Mouse (Mus musculus): ENCODE measurements around the gene Gm9573.
A peak's percentile ranks its signal among the peaks of the same experiment; 100 is the strongest.

Gene Gm9573

DNA sequence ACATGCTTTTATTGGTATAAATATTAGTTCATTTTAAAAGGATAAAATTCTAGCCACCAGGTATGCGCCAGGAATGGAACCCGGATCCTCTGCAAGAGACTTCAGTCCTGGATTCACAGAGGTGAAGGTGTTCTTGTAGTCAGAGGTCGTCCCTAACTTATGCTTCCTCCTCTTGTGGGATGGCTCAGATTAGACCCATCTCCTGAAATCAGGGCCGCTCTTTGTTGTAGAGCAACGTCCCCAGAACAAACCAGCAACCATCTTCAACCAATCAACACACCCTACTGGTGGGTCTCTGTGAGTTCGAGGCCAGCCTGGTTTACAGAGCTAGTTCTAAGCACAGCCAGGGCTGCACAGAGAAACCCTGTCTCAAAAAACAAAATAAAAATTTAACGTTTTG is 32.0 kb downstream of the Gm9573 start:
- no peak for DNase-seq (ENCODE audit: extremely low spot score, low spot score)

DNA sequence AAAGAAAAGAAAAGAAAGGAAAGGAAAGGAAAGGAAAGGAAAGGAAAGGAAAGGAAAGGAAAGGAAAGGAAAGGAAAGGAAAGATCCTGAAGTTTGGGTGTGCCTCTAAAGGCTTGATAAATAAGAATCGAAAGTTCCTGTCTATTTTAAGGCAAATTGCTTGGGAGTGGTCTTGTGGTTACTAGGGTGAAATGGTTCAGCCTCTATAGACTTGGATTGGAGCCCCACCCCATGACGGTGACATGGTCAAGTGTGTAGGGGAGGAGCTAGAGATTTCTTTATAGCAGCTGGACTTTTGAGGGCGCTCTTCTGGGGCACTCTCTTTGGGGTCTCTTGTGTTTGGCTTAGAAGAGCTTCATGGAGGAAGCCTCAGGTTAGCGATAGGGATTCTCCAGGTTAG is 32.7 kb downstream of the Gm9573 start:
- DNase-seq (ENCODE audit: extremely low spot score, low spot score): no peak

DNA sequence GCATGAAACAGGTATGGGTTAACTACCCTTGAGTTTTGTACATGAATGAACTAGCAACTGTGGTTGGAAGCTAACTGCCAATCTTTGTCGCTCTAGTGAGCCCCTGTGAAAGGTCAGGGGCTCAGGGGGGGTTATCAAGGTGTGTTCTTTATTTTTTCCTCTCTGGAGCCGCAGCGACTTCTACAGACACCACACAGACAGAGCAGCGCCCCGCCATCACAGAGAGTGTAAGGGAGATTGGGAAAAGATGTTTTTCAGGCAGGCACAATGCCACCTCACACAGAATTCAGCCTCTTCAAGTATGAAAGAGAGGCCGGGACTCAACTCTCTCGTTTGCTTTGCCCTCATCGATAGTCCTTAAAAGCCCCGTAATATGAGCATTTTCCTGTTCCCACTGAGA is 34.3 kb downstream of the Gm9573 start:
- DNase-seq (ENCODE audit: extremely low spot score, low spot score): no peak

DNA sequence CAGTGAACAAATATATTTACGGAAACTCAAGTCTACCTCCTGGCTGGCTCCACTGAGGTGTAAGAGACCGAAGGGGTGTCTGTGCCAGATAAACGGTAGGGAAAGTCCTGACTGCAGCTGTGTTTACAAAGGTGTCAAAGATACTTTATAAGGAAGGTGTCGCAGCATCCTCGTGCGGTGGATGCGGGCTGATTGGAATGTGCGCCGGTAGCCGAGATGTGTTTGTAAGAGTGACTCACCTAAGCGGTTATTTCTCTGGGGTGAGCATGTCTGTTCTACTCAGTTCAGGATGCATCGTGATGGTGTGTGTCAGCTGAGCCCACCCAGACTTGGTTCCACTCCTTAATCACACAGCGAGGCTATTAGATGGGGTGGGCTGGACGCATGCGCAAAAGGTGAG is 34.7 kb downstream of the Gm9573 start:
- DNase-seq (ENCODE audit: extremely low spot score, low spot score): no peak

DNA sequence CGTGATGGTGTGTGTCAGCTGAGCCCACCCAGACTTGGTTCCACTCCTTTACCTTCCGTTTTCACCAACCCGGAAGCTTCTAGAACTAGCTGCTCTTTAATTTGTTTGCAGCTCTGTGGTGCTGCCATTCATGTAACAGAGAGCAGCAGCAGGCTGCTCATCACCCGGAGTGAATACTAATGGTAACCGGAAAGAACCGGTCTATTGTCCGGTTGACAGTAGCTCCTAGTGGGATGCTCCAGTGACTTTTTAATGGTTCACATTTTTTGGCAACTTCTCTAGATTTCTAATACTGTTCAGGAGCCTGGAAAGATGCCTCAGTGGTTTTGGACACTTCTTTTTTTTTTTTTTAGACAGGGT is 35.2 kb downstream of the Gm9573 start:
- DNase-seq (ENCODE audit: extremely low spot score, low spot score): no peak

DNA sequence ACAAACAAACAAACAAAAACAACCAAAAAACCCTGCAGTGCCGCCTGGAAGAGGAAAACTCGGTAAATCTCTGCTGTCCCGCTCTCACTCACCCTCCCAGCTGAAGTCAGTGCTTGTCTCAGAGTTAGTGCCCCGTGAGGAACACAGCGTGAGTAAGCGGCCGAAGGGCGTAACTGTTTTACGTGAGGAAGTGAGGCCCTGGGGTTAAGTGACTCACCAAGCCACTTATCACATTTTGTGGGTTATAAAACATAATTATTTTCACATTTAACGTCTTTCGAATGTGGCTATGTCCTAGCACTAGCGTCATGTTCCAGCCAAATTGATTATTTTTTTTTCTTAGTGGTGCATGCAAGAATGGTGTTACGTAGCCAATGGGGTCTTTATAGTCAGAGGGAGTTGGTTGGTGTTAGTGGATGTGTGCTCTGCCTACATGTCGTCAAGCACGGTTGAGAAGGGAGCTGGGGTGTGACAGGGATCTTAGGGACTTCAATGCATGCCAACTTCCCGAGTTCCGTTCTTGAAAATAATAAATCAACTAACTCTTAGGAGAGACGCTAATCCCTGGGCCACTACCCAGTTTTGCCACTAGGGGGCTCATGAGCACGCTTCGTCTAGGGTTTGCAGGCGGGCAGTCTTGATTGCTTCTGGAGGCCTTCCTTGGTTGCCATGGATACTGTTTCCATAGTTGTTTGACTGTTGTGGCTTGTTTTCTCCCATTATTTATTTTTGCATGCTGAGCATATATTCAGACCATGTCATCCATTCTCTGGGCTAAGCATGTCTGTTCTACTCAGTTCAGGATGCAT is 35.8 kb downstream of the Gm9573 start:
- peak; percentile 82 for DNase-seq (ENCODE audit: extremely low spot score, low spot score)

DNA sequence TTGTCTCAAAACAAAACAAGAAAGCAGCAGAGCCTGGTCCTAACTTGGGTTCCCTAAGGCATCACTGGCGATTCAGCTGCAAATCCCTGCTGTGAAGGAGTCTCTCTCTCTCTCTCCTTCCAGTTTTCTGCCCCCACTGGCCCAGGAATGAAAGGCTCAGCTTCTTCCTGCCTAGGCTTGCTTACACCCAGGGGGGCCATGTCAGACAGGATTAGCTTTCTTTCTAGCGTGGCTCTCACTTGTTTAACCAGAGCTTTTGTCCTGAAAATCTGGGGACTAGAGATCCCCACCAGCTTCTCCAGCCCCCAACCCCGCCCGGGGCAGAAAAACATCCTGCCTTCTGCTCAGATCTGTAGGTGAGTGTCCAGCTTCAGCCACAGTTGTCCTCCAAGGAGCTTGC is 38.0 kb downstream of the Gm9573 start:
- DNase-seq (ENCODE audit: extremely low spot score, low spot score): no peak

DNA sequence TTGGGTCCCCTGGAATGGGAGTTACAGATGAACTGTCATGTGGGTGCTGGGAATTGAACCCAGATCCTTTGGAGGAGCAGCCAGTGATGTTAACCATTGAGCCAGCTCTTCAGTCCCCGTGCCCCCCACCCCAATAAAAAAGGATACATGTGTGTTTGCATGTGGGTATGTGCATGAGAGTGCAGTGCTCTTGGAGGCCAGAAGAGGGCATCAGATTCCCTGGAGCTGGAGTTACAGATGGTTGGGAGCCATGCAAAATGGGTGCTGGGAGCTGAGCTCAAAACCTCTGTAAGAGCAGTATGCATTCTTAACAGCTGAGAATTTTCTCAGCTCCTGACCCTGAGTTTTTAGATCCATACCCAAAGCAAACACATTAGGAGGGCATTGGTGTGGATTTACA is 39.1 kb downstream of the Gm9573 start:
- DNase-seq (ENCODE audit: extremely low spot score, low spot score): no peak

DNA sequence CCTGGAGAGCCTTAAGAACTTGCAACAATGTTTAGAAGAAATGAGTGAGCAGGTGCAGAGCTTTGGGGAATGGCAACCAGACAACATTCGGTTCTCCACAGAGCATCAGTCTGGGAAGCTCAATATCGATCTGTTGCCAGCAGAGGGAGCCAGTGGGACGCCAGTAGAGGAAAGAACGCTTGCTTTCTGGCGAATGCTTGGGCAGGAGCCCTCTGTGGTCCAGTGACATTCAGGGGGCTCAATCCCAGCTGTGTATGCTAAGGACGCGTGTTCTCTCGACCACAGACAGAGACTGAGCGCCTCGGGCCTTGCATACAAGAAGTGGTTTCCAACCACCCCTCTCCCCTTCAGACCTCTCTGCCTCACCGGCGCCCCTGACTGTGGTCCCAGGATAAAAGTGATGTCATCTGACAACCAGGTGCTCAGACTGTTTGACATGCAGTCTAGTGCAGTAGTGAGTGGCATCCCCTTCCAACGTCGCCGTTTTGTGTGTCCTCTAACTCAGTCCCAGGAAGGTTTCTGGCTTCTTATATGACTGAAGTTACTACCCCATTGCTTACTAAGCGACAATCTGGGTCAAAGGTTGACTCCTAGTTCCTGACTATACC is 42.0 kb downstream of the Gm9573 start:
- DNase-seq (ENCODE audit: extremely low spot score, low spot score): peak; percentile 79

DNA sequence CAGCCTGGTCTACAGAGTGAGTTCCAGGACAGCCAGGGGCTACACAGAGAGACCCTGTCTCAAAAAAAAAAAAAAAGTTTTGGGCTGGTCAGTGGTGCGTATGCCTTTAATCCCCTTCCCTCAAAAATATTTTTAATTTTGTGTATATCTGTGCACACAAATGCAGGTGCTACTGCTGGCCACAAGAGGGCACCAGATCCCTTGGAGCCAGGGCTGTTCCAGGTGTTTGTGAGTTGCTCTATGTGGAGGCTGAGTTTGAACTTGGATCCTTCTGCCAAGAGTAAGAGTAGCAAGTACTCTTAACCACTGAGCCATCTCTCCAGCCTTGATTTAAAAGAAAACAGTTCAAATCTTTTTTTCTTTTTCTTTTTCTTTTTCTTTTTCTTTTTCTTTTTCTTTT is 43.5 kb downstream of the Gm9573 start:
- no peak for DNase-seq (ENCODE audit: extremely low spot score, low spot score)

DNA sequence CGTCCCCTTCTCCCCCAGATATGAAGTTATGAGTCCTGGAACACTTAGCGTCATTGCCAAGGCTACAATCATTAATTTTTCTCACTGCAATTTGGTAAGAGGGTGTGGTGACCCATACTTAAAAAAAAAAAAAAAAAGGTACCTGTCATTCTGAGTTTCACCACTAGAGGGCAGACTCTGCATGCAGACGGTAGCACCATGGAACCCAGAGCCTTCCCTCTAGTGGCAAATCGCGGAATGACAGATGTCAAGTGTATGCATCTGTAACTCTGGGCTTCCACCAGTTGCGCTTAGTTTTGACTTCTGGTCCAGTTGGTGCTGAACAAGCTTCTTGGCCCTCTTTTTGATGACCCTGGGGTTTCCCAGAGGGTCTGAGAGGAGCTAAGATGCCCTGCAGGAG is 48.2 kb downstream of the Gm9573 start:
- peak; percentile 80 for DNase-seq (ENCODE audit: extremely low spot score, low spot score)

DNA sequence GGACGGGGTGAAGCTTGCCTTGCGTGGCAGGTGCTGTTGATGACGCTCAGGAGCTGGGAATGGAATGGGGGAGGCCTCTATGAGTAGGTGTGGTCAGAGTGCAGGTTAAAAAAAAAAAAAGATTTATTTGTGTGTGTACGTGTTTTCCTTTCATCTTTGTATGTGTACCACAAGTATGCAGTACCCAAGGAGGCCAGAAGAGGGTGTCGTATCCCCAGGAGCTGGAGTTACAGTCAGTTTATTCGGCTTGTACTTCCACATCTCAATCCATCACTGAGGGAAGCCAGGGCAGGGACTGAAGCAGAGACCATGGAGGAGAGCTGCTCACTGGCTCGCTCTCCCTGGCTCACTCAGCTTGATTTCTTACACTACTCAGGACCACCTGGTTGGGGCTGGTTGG is 55.0 kb downstream of the Gm9573 start:
- DNase-seq (ENCODE audit: extremely low spot score, low spot score): no peak

DNA sequence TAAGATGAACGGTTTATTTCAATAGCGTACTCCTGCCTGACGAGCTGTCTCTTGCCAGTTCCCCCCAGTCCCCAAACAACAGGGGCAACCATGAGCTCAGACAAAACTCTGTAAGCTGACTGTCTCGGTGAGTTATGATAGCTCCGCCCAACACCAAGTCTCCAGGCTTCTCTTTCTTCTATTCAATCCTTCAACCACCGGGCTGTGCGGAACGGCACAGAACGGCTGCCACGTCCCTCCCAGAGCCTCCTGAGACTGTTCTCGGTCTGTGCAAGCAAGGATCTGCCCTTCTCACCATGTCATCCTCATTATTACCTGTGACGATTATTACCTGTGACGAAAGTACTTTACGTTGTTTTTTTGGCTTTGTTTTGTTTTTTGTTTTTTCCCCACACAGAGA is 55.6 kb downstream of the Gm9573 start:
- no peak for DNase-seq (ENCODE audit: extremely low spot score, low spot score)

DNA sequence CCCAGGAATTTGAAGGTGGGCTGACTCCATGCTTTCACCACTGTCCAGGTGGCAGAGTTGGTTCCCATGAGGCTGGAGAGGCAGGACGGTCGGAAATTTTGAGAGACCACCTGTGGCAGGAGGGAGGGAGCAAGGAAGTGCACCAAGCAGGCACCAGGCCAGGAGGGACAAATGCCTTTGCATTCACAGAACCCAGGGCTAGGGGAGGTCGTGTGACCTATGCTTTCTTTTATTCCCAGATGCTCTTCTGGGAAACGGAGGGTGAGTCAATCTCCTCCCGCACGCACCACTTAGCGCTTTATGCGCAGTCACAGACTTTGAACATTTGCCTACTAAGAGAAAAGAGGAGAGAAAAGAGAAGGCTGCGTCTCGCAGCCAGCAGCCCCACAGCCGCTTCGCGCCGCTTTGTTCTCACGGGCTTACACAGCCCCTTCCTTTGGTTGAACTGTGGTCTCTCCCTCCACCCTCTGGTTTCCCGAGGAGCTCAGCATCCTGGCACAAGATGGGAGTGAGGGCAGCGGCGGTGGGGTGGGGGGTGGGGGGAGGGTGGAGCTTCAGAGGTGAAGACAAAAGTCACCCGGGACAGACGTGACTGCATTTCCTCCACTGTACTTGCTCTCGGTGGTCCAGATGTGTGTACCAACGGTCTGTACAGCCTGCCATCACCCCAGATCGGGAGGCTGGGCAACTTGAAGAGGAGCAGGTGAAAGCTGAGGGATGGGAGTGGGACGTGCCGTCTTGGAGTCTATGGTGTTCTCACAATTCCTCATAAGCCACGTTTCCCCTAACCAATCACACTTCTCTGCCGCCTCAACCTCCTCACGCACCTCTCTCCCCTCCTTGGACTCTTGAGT is 57.1 kb downstream of the Gm9573 start:
- peak; percentile 41 for DNase-seq (ENCODE audit: extremely low spot score, low spot score)
